ENCODE assay signal across 16 mouse cellular contexts in the genomic region with DNA sequence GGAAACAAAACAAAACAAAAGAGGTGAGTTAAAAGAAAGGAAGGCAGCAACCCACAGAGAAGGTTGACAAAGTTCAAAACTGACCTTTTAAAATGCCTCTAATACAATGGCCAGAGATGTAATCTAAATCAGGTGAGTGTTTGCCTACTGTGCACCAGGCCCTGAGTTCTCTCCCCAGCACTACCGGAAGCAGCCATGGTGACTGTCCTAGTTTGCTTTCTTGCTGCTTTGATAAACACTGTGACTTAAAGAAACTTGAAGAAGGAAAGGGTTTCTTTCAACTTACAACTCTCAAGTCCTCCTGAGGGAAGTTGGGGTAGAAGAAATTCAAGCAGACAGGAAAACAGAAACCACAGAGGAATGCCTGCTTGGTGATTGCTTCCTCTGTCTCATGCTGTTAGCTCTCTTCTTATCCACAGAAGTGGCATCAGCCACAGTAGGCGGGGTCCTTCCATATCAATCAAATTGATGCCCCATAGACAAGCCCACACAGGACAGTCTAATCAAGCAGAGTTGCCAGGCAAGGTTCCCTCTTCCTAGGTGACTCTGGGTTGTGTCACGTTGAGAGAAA. TPM values are rescaled to one million over a fixed set of nuclear protein-coding genes. Genes with fewer than 3 reads are reported as not detected.
DNase-seq lines count a peak whose midpoint lies in the region; ATAC-seq and TF ChIP-seq lines count a peak whose summit lies in the region.
"Had no signal": no experiment of that assay in that cellular context is flagged by ENCODE, and none has a peak within 500 bp of the region (broad histone marks: within the 10 kb centered on the region; RNA-seq: fewer than 3 reads in every experiment).

No protein-coding gene starts in this region.

- H3K4me2 ChIP-seq in stomach, postnatal 0 days (replicated peaks; ENCODE audit: low read depth) = no peak overlapping the region

- in situ Hi-C loops in ES-E14 (cut with MboI; ENCODE audit: low sequenced_read_pairs in 2 of 2, unreplicated experiment in 2 of 2) = no loop called here

- no peak for TF ChIP-seq EP300 in stomach, postnatal 0 days (optimal IDR thresholded peaks at IDR 0.05)

- H3K4me1 ChIP-seq in ES-E14 (ENCODE audit: control insufficient read depth in 2 of 2, insufficient read depth in 2 of 2, low read length in 2 of 2, poor library complexity in 1 of 2) = no peaks in the 10 kb centered on the region
- H3K4me1 ChIP-seq in stomach, postnatal 0 days (replicated peaks; ENCODE audit: control insufficient read depth, insufficient read depth) = no peaks in the 10 kb centered on the region

- H3K4me3 ChIP-seq in ES-E14 (ENCODE audit: insufficient read depth in 1 of 2, low read depth in 1 of 2, low read length in 2 of 2, poor library complexity in 1 of 2, severe bottlenecking in 1 of 2) = no peak overlapping the region
- H3K4me3 ChIP-seq in stomach, postnatal 0 days (ENCODE audit: low read depth, low read length) = no peak overlapping the region
- H3K4me3 ChIP-seq: forebrain, embryonic 10.5 days; heart, adult 2 months had no signal

- ATAC-seq in granulocyte monocyte progenitor cell, adult 5-6 weeks (replicated peaks; ENCODE audit: poor library complexity, severe bottlenecking) = peak; percentile 96
- no peak for ATAC-seq in stomach, postnatal 0 days (ENCODE audit: low FRiP score, low TSS enrichment)
- no peak for ATAC-seq in erythroid progenitor cell, adult 5-6 weeks (replicated peaks; ENCODE audit: low FRiP score, poor library complexity, severe bottlenecking)
- ATAC-seq: intestine, embryonic 16.5 days had no signal

- DNase-seq in A20 (ENCODE audit: low read depth, low spot score) (peak; percentile 9), ES-E14 (ENCODE audit: low read depth, low spot score) (peak; percentile 21)
- DNase-seq in thymus, postnatal 0 days (ENCODE audit: low spot score) = peak; percentile 64
- no peak for DNase-seq in stomach, postnatal 0 days (ENCODE audit: low spot score)
- DNase-seq in lung, postnatal 25 days (ENCODE audit: low spot score) = no peak
- DNase-seq: cerebellum, adult 18-20 months; heart, adult 2 months; heart, postnatal 14 days; lung, postnatal 4 days; right cerebral cortex, postnatal 25 days had no signal

- TF ChIP-seq CTCF in stomach, postnatal 0 days (IDR thresholded peaks at IDR 0.05; ENCODE audit: low read depth) = no peak

- H3K9me3 ChIP-seq in ES-E14 (ENCODE audit: control insufficient read depth, insufficient read depth, low read depth, low read length) = no peaks in the 10 kb centered on the region
- H3K9me3 ChIP-seq in stomach, postnatal 0 days (ENCODE audit: control insufficient read depth, low read length) = no peaks in the 10 kb centered on the region

- no peaks in the 10 kb centered on the region for H3K27me3 ChIP-seq in stomach, postnatal 0 days (ENCODE audit: control insufficient read depth, insufficient read depth, low read length)

- no peak overlapping the region for H3K27ac ChIP-seq in ES-E14 (ENCODE audit: insufficient read depth, low read depth, low read length, poor library complexity, severe bottlenecking)
- H3K27ac ChIP-seq in stomach, postnatal 0 days (replicated peaks) = no peak overlapping the region
- H3K27ac ChIP-seq: forebrain, embryonic 10.5 days; heart, adult 2 months had no signal

- no peak overlapping the region for H3K9ac ChIP-seq in ES-E14 (ENCODE audit: insufficient read depth, low read depth, low read length, poor library complexity, severe bottlenecking)
- no peak overlapping the region for H3K9ac ChIP-seq in stomach, postnatal 0 days (ENCODE audit: low read length)

- no peaks in the 10 kb centered on the region for H3K36me3 ChIP-seq in ES-E14 (ENCODE audit: control insufficient read depth, insufficient read depth, low read length, poor library complexity, severe bottlenecking)
- no peaks in the 10 kb centered on the region for H3K36me3 ChIP-seq in stomach, postnatal 0 days (ENCODE audit: control insufficient read depth, insufficient read depth, low read length)
- H3K36me3 ChIP-seq: forebrain, embryonic 10.5 days had no signal

- WGBS in stomach, postnatal 0 days = 39% methylated on average over 3 of the region's 3 CpGs

TF ChIP-seq in ES-E14, 5 proteins besides CTCF, POLR2A, EP300 and RAD21:
- TF ChIP-seq HCFC1 (IDR thresholded peaks at IDR 0.05; ENCODE audit: borderline replicate concordance, insufficient read depth, low read length) = no peak
- TF ChIP-seq ZNF384 (IDR thresholded peaks at IDR 0.05; ENCODE audit: low read depth, low read length) = no peak
- no peak for TF ChIP-seq ZC3H11A (IDR thresholded peaks at IDR 0.05; ENCODE audit: borderline replicate concordance, low read depth, low read length)
- no peak for TF ChIP-seq CHD2 (IDR thresholded peaks at IDR 0.05; ENCODE audit: low read depth, low read length)
- TF ChIP-seq MAFK (IDR thresholded peaks at IDR 0.05; ENCODE audit: insufficient read depth, low read depth, low read length) = no peak

RNA-seq across cellular contexts. Expression of gene Gm14226, which starts 6.9 kb away (rescaled TPM):
- 0.04 and 0.11 TPM in 2 replicates for total RNA-seq in ES-E14 (2012; rRNA removed)
- not detected in 2 replicates for total RNA-seq in granulocyte monocyte progenitor cell, adult 5-6 weeks (2014; fragmentation: Nextera tagmentation)
- total RNA-seq in granulocyte monocyte progenitor cell, adult 5-6 weeks (2017) = not detected in 2 replicates
- polyA plus RNA-seq in thymus, postnatal 0 days (2015; fragmentation: Nextera tagmentation; extraction: Ambion mirVana) = 0.05 TPM in 2 replicates
- polyA plus RNA-seq in stomach, postnatal 0 days (2015; fragmentation: Nextera tagmentation; extraction: Ambion mirVana) = 0.24 and 0.48 TPM in 2 replicates
- total RNA-seq in erythroid progenitor cell, adult 5-6 weeks (2015; ENCODE audit: low replicate concordance) = not detected in 2 replicates
- not detected in 2 replicates for total RNA-seq in erythroid progenitor cell, adult 5-6 weeks (2017; ENCODE audit: low replicate concordance)
- total RNA-seq: liver, adult 2 months; monocyte, adult 5-6 weeks had no signal
- polyA plus RNA-seq: liver, adult 2 months had no signal

Comparison
In these comparisons a context has a peak if more than half of its experiments do, and no peak if none do; other contexts are left out.
1. DNase-seq: peak in A20 (single experiment), ES-E14 (single experiment) and thymus, postnatal 0 days (single experiment); none in stomach, postnatal 0 days (single experiment) and lung, postnatal 25 days (single experiment).